Mouse (Mus musculus): ENCODE data around the gene Zzz3. TPM values are rescaled to one million over a fixed set of nuclear protein-coding genes. Genes with fewer than 3 reads are reported as not detected.

Zzz3 gene
- total RNA-seq, 2 experiments from 2014 or later: 49.5 to 52.6 TPM

DNA sequence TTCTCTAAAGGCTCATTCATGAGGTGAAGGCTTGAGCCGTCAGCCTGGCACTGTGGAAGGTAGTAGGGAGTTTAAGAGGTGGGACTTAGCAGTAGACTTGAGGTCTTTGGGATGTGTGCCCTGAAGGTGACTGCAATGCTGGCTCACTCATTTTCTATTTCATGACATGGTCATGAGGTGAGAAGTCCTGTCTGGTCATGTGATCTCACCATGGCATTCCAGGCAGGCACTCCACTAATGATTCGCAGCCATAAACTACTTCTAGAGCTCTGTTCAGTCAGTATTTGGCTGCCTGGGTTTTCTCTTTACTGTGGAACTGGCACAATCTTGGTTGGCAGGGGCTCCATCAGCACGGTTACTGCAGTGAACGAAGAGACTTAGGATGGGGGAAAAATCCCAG, 93.7 kb downstream of the Zzz3 start:
- TF ChIP-seq CTCF (IDR thresholded peaks at IDR 0.05): no peak
- H3K4me3 ChIP-seq: no peak overlapping the region
- H3K27ac ChIP-seq: no peak overlapping the region
- intact Hi-C loops (cut with DNase I): no loop called here
- no peak for DNase-seq (ENCODE audit: extremely low spot score in 1 of 2, low spot score in 2 of 2)

DNA sequence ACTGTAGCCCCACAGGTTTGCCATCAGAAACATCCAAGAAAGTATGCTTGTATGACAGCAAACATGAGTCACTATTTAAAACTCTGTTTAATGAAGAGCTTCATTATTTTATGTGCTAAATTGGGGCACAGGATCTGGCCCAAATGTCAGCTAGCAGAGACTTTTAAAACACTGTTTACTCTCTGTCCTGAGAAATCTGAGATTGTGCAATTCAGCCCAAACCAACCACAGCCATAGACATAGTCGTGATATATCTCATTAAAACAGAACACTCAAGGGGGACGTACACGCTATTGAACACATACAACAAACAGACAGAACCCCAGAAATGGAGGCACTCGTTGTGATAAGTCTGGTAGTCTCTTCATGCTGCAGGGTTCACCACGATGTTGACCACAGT, 95.2 kb downstream of the Zzz3 start:
- intact Hi-C loops (cut with DNase I): no loop called here
- TF ChIP-seq CTCF (IDR thresholded peaks at IDR 0.05): no peak
- H3K4me3 ChIP-seq: no peak overlapping the region
- no peak for DNase-seq (ENCODE audit: extremely low spot score in 1 of 2, low spot score in 2 of 2)
- no peak overlapping the region for H3K27ac ChIP-seq

DNA sequence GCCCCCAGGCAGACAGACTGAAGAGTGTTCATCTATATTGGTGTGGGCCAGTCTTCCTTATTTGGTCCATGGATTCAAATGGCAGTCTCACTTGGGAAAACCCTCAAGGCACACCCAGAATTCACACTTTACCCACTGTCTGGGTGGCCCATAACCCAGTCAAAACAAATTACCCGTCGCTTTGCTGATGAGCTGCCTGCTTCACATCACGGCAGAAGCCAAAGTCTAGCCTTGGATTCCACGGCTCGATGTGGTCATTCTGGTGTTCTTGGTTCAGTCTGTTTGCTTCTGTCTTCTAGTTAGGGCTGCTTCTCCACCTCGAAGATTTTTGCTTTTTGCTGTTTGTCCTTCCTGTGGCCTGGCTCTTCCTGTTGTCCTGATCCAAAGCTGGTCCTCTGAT, 97.0 kb downstream of the Zzz3 start:
- H3K27ac ChIP-seq: no peak overlapping the region
- TF ChIP-seq CTCF (IDR thresholded peaks at IDR 0.05): no peak
- intact Hi-C loops (cut with DNase I): no loop called here

DNA sequence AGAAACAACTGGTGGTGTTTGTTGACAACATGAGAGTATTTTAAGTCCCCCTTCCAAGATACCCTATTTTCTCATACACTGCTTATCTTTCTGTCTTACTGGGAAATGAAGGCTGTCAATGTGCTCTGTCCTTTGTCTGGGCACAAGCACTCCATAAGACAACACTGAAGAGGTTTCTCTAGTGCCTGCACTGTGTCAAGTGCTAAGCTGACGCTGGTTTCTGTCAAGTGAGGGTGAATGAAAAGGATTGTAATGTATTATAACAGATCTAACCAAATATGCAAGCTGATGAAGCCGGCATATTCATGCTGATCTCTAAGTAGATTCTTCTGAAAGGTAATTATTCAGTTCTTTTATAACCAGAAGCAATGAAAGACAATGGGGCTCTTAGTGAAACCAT, 98.5 kb downstream of the Zzz3 start:
- intact Hi-C loops (cut with DNase I): no loop called here
- no peak for DNase-seq (ENCODE audit: extremely low spot score in 1 of 2, low spot score in 2 of 2)
- TF ChIP-seq CTCF (IDR thresholded peaks at IDR 0.05): no peak

More for the DNA sequence above, 97.0 kb downstream of the Zzz3 start:
- DNase-seq (ENCODE audit: extremely low spot score in 1 of 2, low spot score in 2 of 2): no peak
- no peak overlapping the region for H3K4me3 ChIP-seq

DNA sequence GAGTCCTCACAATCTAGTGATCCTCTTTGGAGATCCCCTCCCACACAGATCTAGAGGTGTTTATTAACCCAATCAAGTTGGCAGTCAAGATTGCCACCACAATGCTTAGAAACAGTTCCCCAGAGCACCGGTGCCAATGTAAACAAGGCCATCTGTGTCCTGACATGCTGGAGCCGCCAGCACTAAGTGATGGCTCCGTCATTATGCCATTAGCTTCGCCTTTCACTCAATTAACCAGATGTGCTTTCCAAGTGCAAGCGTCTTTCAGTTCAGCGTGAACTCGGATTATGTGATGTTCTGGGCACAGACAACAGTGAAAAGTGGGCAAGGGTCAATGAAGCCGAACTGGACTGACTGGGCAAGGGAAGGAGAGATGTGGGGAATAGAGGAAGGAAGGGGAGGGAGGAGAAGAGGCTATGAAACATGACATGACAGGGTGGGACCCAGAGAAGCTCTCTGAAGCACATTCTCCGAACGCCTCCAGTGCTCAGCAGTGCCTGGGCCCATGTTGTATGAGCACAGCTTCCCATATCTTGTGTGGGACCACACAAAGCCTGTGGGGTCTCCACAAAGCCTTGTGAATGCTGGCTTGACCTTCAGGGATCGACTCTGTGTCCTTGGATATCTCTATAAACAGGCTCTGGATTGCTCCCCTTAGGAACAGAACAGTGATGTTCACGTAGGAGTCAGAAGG, 99.5 kb downstream of the Zzz3 start:
- TF ChIP-seq CTCF (IDR thresholded peaks at IDR 0.05): no peak
- H3K27ac ChIP-seq: no peak overlapping the region
- no peak for DNase-seq (ENCODE audit: extremely low spot score in 1 of 2, low spot score in 2 of 2)
- no peak overlapping the region for H3K4me3 ChIP-seq
- intact Hi-C loops (cut with DNase I): no loop called here

More for the DNA sequence above, 98.5 kb downstream of the Zzz3 start:
- H3K27ac ChIP-seq: no peak overlapping the region
- H3K4me3 ChIP-seq: no peak overlapping the region

DNA sequence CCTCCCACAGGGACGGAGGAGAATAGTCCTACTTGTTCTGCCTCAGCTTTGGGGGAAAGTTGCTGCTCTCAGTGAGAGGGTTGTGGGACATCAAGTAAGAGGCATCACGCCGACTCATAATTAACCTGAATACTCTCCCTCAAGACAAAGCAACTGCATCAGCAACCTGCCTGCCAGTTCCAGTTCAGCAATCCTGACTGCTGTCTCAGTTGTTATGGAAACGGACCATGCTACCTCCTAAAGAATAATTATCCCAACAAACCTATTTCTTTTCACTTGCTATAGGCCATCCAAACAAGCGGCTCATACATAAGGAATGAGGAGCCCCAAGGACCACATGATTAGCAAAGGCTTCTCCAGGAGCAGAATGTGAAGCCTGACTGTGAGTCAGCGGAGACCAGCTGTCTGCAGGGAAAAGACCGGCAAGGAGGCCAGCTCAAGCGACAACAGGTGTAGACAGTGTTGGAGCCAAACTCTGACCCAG, 100.2 kb downstream of the Zzz3 start:
- no peak for DNase-seq (ENCODE audit: extremely low spot score in 1 of 2, low spot score in 2 of 2)
- intact Hi-C loops (cut with DNase I): no loop called here
- Histone ChIP-seq H3K4me3 (no peak overlapping the region), H3K27ac (no peak overlapping the region)
- TF ChIP-seq CTCF (IDR thresholded peaks at IDR 0.05): no peak

DNA sequence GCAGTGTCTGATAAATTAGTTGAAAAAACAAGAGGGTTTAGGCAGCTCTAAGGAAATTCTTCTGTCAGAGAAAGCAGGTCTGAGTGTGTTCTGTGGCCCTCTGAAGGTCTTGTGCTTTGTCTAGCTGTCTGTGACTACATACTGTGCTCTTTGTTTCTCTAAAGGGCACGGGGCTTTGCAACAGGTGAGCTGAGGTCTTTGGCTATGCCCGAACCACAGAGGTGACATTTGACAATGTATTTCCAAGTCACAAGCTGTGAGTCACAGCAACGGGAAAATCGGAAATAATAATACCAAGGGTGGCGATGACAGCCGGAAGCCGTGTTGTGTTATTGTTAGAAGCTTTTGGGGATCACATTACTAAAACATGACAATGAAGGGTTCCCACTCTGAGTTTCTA, 101.8 kb downstream of the Zzz3 start:
- intact Hi-C loops (cut with DNase I): no loop called here
- DNase-seq (ENCODE audit: extremely low spot score in 1 of 2, low spot score in 2 of 2): no peak
- H3K4me3 ChIP-seq: no peak overlapping the region
- H3K27ac ChIP-seq: no peak overlapping the region
- no peak for TF ChIP-seq CTCF (IDR thresholded peaks at IDR 0.05)

DNA sequence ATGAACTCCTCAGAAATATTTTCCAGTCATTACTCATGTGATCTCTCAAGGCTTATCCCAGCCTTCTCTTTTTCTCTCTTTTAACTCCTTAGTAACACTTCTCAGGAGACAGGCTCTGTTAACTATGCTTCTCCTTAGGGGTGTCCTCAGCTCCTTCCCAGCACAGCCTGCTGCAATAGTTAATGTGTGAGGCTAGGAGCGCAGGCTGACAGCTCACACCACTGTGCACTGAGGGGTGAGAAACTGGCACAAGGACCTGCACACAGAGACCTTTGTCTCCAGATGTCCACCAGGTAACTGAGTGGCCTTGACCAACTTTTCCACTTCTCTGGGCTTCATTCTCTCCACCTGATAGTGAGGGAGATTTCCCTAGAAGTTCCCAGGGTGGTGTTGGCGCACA, 102.6 kb downstream of the Zzz3 start:
- no peak for DNase-seq (ENCODE audit: extremely low spot score in 1 of 2, low spot score in 2 of 2)
- no peak overlapping the region for H3K27ac ChIP-seq
- TF ChIP-seq CTCF (IDR thresholded peaks at IDR 0.05): no peak
- intact Hi-C loops (cut with DNase I): no loop called here
- H3K4me3 ChIP-seq: no peak overlapping the region

DNA sequence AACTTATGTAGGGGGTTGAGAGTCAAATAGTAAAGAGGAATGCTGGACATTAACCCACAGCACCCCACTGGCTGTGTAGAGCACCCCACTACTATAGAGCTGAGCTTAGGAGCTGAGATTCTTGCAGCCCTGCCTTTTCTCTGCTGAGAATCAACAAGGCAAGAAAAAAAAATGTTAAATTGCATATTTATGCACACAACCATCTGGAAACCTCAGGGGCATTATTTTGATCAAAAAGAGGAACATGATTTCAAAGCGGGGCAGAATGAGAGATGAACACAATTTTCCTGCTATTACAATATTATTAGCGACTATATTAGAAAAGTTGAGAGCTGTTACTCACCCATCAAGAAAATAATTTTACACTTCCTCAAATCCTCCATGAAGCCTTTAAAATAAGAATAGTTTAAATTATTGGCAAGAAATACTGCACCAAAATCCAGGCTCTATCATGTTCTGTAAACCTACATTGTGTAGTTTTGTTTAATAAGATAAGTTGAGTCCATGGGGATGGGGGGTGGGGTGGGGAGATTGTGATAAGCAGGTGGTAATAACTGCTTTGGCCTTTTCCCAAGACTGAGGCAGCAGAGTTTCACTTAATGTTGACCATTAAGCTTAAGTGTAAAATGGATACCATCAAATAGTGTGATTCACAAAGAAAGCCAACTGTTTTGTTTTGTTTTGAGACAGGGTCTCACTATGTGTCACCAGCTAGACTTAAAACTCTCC, 103.9 kb downstream of the Zzz3 start:
- no peak for DNase-seq (ENCODE audit: extremely low spot score in 1 of 2, low spot score in 2 of 2)
- TF ChIP-seq CTCF (IDR thresholded peaks at IDR 0.05): no peak
- no peak overlapping the region for H3K4me3 ChIP-seq

DNA sequence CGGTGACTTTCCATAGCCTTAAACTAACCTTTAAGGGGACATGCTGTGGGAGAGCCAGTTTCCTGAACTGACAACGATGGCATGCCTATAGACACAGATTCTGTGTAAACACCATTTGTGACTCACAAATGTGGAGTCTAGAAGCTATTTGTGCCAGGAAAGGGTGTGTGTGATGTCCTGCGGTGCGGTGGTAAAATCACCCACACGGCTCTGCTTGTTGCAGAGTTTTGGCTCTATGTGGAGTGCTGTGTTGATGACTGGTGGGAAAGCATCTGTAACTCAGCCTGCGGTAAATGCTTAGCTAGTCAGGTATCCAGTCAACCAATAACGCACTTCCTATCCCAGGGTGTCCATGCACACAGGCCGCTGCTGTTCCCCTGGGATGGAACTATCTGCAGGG, 112.6 kb downstream of the Zzz3 start:
- Histone ChIP-seq H3K27ac (no peak overlapping the region), H3K4me3 (no peak overlapping the region)
- intact Hi-C loops (cut with DNase I): no loop called here
- DNase-seq (ENCODE audit: extremely low spot score in 1 of 2, low spot score in 2 of 2): no peak
- TF ChIP-seq CTCF (IDR thresholded peaks at IDR 0.05): no peak

More for the DNA sequence above, 103.9 kb downstream of the Zzz3 start:
- no peak overlapping the region for H3K27ac ChIP-seq
- intact Hi-C loops (cut with DNase I): no loop called here

DNA sequence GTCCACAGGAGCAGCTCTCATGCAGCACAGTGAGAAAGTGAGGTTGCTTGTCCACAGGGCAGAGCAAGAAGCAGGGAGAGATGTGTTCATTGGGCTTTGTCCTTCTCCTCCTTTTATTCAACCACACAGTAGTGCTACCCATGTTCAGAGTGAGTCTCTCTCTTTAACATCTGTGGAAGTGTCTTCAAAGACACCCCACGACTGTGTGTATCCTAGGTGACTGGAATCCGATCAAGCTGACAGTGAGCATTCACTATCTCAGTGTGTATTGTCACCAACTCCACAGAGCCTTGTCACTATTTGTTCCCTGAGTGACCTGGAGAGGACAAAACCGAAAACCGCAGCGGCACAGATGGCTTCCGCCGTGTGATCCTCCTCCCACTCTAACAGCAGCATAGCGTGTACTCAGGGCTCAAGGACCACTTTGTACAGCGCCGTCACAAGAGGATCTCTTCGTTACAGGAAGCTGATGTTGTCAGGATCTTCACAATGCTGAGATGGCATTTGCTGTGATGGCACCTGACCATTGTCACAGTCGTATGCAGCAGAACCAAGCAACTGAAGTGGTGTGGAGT, 113.2 kb downstream of the Zzz3 start:
- intact Hi-C loops (cut with DNase I): no loop called here
- Histone ChIP-seq H3K4me3 (no peak overlapping the region), H3K27ac (no peak overlapping the region)
- DNase-seq (ENCODE audit: extremely low spot score in 1 of 2, low spot score in 2 of 2): no peak
- TF ChIP-seq CTCF (IDR thresholded peaks at IDR 0.05): no peak

DNA sequence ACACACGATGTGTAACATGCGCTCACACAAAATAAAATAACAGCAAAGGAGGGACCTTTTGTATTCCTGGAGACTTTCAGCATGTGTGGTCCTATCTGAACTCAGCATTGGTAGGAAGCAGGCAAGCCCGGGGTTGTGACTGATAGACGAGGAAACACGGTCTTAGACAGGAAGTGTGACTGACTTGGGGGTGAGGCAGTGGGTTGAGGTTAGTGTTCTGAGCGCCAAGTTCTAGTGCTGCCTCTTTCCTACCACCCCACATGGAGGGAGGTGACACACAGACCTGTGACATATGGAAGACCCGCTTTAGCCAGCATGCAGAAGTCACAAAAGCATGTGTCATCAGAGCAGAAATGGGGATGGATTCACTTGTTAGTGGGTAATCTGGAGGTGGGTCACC, 114.0 kb downstream of the Zzz3 start:
- no peak for DNase-seq (ENCODE audit: extremely low spot score in 1 of 2, low spot score in 2 of 2)
- H3K27ac ChIP-seq: no peak overlapping the region
- intact Hi-C loops (cut with DNase I): no loop called here
- no peak for TF ChIP-seq CTCF (IDR thresholded peaks at IDR 0.05)
- H3K4me3 ChIP-seq: no peak overlapping the region

Other genes starting within 250 kb of the Zzz3 start
- gene Gipc2, start 229.2 kb upstream of the Zzz3 start, total RNA-seq (2021): 1 to 10 TPM; 2.8 to 3.2 TPM
- 10 to 100 TPM; 75.4 to 78.2 TPM for gene Dnajb4, start 185.2 kb upstream of the Zzz3 start, total RNA-seq (2021)
- gene Fubp1, start 185.1 kb upstream of the Zzz3 start, total RNA-seq (2021): 100 to 1,000 TPM; 131 to 132 TPM
- 1 to 10 TPM; 1.4 to 5.0 TPM for gene Nexn, start 129.1 kb upstream of the Zzz3 start, total RNA-seq (2021)
- 10 to 100 TPM; 76.2 to 78.3 TPM for gene Miga1, start 55.1 kb upstream of the Zzz3 start, total RNA-seq (2021)
- gene Usp33, start 49.0 kb upstream of the Zzz3 start, total RNA-seq (2021): 100 to 1,000 TPM; 129 to 136 TPM